Mouse (Mus musculus) heart, embryonic 15.5 days (tissue): ENCODE data around the gene Uckl1. TPM values are rescaled to one million over a fixed set of nuclear protein-coding genes. Genes with fewer than 3 reads are reported as not detected.

Experiments
- ATAC-seq: fragments of 200-750 bp; cut with Nextera tagmentation; replicated peaks from 2 replicates; pipeline ENCODE4 v1.8.0; 2017; ENCODE audit warnings: low read depth, moderate TSS enrichment; ENCODE audit not compliant: insufficient number of reproducible peaks, insufficient read depth, low FRiP score
- H3K27ac ChIP-seq: fragments of 300-500 bp; sonication (generic); 2 replicates; pipeline ENCODE4 v1.5.1; 2015; ENCODE audit warnings: mild to moderate bottlenecking, inconsistent platforms
- H3K27me3 ChIP-seq: fragments of 300-500 bp; sonication (generic); 2 replicates; pipeline ENCODE4 v1.6.1; 2015; ENCODE audit warnings: inconsistent platforms
- H3K36me3 ChIP-seq: fragments of 300-500 bp; sonication (generic); 2 replicates; pipeline ENCODE4 v1.6.1; 2015; ENCODE audit warnings: mild to moderate bottlenecking, inconsistent platforms
- H3K4me1 ChIP-seq: fragments of 300-500 bp; sonication (generic); replicated peaks from 2 replicates; pipeline ENCODE4 v1.6.1; 2015; ENCODE audit warnings: inconsistent platforms
- H3K4me2 ChIP-seq: fragments of 300-500 bp; sonication (generic); 2 replicates; pipeline ENCODE4 v1.6.1; 2015; ENCODE audit warnings: inconsistent platforms, mild to moderate bottlenecking, moderate library complexity
- H3K4me3 ChIP-seq: fragments of 300-500 bp; sonication (generic); 2 replicates; pipeline ENCODE4 v1.5.1; 2015; ENCODE audit warnings: mild to moderate bottlenecking, inconsistent platforms
- H3K9ac ChIP-seq: fragments of 300-500 bp; sonication (generic); 2 replicates; pipeline ENCODE4 v1.6.1; 2015; ENCODE audit warnings: mild to moderate bottlenecking, inconsistent platforms
- H3K9me3 ChIP-seq: fragments of 300-500 bp; sonication (generic); replicated peaks from 2 replicates; pipeline ENCODE4 v1.6.1; 2016; ENCODE audit warnings: inconsistent platforms
- WGBS: fragments of 180-500 bp; shearing (Covaris S2); methylation state at CpG from one replicate; pipeline ENCODE4 v1.1.7; 2015; ENCODE audit warnings: mixed read lengths; 5-methylcytosine and 5-hydroxymethylcytosine counted together
- polyA plus RNA-seq: library from polyadenylated mRNA; unstranded; fragments of >200 nt; fragmentation: Nextera tagmentation; extraction: Ambion mirVana; gene quantifications from 2 replicates; pipeline ENCODE4 v1.2.1, GENCODE M21; 2015

Uckl1 gene
- polyA plus RNA-seq, 1 experiment from 2014 or later, result 61.8 TPM

DNA sequence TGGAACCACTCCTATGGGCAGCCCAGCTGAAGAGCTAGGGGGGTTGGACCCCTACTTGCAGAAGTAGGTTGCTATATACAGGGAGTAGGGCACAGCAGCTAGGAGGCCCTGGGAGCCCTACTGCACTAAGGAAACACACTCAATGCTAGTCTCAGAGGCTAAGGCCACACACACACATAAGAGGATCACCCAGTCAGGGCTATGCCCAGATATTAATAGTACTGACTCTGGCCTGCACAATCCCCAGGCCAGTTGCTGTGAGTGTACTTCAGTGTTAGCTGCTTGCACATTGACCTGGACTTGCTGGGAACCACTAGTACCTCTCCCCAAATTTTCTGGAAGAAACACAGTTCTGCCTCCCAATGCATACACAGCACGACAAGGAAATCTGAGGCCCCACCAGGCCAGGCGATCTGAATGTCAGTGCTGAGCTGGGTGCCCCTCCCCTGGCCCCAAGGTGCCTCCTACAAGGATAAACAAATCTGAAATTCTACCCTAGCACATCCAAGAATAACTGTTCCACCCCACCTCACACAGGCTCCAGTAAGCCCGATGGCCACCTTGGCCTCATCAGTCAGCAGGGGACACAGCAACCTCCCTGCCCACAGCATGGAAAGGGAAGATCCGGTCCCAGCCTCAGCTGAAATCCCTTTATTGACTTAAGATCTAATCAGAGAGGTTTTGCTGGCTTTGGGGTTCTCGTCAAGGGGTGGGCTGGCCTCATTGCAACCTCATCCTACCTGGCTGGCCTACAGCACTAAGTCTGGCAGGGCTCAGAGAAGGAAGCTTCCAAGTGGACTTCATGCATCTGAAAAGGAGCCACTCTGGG, 5.7 kb downstream of the Uckl1 start:
- Histone ChIP-seq H3K9me3 (no peaks in the 10 kb centered on the region), H3K27ac (peak overlapping the region; percentile 48; the same call in 1 of the 2 replicates), H3K4me3 (no peak overlapping the region), H3K4me2 (no peak overlapping the region), H3K4me1 (peaks cover 39% of the 10 kb centered on the region), H3K9ac (peak overlapping the region; percentile 19; the same call in 1 of the 2 replicates), H3K27me3 (no peaks in the 10 kb centered on the region), H3K36me3 (peaks cover 6% of the 10 kb centered on the region; the same call in 1 of the 2 replicates)
- WGBS, result 37% methylated on average over 5 of the region's 5 CpGs
- ATAC-seq, result no peak

DNA sequence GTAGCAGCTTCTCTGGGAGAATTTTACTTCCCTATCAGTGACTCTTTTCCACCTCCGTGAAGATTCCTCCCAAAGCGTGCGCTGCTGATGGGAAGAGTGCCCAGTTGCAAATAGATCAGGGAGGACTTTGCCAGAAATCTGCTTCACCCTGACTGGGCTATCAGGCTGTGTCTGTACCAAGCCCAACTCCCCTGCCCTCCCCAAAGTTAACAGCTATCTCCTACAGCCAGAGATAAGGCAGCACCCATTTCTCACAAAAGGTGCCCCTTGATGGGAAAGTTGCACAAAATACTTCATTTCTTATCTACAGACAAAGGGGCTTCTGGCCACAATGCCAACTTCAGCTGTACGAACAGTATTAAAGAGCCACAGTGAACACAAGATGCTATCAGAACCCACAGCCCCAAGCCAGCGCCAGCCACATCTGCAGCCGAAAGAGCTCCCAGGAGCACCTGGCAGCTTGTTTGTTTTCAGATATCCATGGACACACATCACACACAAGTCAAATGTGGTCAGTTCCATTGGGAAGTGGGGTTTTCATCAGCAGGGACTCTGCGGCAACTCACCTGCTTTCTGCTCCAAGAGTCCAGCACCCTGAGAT, 6.6 kb downstream of the Uckl1 start:
- no peak for ATAC-seq
- Histone ChIP-seq H3K9me3 (no peaks in the 10 kb centered on the region), H3K4me3 (no peak overlapping the region), H3K36me3 (peaks cover 9% of the 10 kb centered on the region), H3K9ac (0 out of 2 replicates have a peak overlapping the region, but pooled peaks have one; percentile 5), H3K27me3 (no peaks in the 10 kb centered on the region), H3K4me1 (peaks cover 39% of the 10 kb centered on the region), H3K27ac (no peak overlapping the region; the same call in 1 of the 2 replicates), H3K4me2 (0 out of 2 replicates have a peak overlapping the region, but pooled peaks have one; percentile 11)
- 37% methylated on average over 7 of the region's 7 CpGs for WGBS

DNA sequence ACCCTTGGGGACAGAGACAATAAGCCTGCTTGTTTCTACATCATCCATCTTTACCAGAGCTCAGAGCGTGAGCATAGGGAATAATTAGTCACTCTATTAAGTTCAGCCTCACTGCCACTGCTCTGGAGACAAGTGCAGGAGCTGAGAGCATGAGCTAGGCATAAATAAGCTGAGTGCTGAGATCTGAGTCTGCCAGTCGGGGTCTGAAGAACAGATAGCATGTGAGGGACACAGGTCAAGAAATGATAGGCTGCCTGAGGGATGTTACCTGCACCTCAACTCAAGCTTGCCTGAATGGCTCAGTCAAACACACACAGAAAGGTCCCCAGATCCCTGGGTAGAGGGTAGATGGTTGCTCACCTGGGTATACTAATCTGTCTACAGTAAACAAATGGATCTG, 7.6 kb downstream of the Uckl1 start:
- H3K27me3 ChIP-seq, result no peaks in the 10 kb centered on the region
- 64% methylated on average over 2 of the region's 2 CpGs for WGBS
- peaks cover 37% of the 10 kb centered on the region for H3K4me1 ChIP-seq
- no peak overlapping the region for H3K4me3 ChIP-seq
- H3K27ac ChIP-seq, result no peak overlapping the region
- H3K36me3 ChIP-seq, result peaks cover 11% of the 10 kb centered on the region
- no peak for ATAC-seq
- H3K9ac ChIP-seq, result no peak overlapping the region
- H3K4me2 ChIP-seq, result no peak overlapping the region
- no peaks in the 10 kb centered on the region for H3K9me3 ChIP-seq

DNA sequence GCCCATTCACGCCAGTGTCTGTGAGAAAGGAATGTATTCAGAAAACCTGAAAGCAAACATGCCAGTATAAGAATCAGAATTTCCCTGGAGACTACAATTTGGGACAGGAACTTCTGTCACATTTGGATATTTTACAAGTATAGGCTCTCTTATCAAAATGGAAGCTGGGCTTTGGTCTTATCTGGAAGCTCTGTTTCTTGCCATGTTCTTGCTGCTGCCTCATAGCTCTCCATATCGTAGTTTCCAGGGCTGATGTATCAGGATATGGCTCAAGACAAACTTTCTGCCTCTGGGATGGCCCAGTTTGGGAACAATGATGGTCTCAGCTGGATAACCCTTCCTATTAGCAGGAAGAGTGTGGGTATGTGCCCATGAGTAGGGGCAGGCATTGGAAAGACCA, 8.1 kb downstream of the Uckl1 start:
- no peaks in the 10 kb centered on the region for H3K9me3 ChIP-seq
- H3K27ac ChIP-seq, result no peak overlapping the region
- no peak for ATAC-seq
- WGBS, result 72% methylated on average over 2 of the region's 2 CpGs
- H3K27me3 ChIP-seq, result no peaks in the 10 kb centered on the region
- no peak overlapping the region for H3K9ac ChIP-seq
- no peak overlapping the region for H3K4me3 ChIP-seq
- peaks cover 11% of the 10 kb centered on the region for H3K36me3 ChIP-seq
- peaks cover 35% of the 10 kb centered on the region for H3K4me1 ChIP-seq
- H3K4me2 ChIP-seq, result no peak overlapping the region

DNA sequence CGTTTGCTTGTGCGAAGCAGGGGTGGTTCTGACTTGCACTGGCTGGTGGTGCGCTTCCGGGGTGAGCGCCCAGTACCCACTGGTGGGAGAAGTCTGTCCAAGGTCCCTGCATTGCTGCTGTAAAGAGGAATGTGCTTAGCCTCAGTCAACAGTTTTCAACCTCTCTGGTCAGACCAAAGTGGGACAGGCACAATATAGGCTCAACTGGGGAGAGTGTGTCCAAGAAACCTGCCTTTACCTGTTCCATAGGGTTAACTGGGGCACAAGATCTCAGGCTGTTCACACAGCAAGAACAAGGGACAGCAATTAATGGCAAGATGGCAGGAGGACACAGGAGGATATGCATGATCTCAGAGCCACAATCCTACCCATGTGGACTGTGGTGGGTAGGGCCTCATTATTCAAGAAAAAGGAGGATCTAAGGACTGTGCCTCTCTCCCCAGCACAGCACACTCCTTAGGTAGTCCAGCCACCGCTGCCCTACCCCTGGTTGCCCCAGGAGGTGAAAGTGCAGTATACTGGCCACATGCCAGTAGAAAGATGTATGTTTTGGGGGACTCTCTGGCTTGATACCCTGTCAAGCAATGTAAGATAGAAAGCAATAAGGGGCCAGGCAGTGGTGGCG, 9.7 kb downstream of the Uckl1 start:
- no peaks in the 10 kb centered on the region for H3K9me3 ChIP-seq
- H3K36me3 ChIP-seq, result peaks cover 11% of the 10 kb centered on the region
- no peaks in the 10 kb centered on the region for H3K27me3 ChIP-seq
- H3K27ac ChIP-seq, result no peak overlapping the region
- H3K4me3 ChIP-seq, result no peak overlapping the region
- H3K9ac ChIP-seq, result no peak overlapping the region
- H3K4me2 ChIP-seq, result no peak overlapping the region
- WGBS, result 92% methylated on average over 7 of the region's 7 CpGs
- H3K4me1 ChIP-seq, result peaks cover 31% of the 10 kb centered on the region
- ATAC-seq, result no peak

DNA sequence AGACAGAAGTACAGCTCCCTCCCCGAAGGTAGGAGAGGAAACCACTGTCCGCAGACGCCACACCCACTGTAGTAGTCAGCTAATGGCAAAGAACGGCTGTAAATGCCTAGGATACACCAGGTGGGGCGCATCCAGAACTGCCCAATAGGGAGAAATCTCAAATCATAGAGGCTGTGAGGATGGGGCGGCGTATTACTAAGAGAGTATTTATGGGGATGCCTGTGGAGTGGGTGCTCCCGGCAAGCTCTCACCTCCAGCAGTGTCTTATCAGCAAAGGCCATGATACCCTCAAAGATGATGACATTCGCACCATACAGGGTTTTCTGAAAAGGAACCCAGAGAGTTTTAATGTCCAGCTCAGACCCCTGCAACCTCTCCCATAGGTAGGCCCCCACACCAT, 10.7 kb downstream of the Uckl1 start:
- WGBS, result 85% methylated on average over 9 of the region's 9 CpGs
- Histone ChIP-seq H3K4me3 (no peak overlapping the region), H3K27me3 (no peaks in the 10 kb centered on the region), H3K4me1 (peaks cover 21% of the 10 kb centered on the region), H3K9ac (no peak overlapping the region), H3K36me3 (peaks cover 11% of the 10 kb centered on the region), H3K4me2 (no peak overlapping the region), H3K9me3 (no peaks in the 10 kb centered on the region), H3K27ac (no peak overlapping the region)
- no peak for ATAC-seq

DNA sequence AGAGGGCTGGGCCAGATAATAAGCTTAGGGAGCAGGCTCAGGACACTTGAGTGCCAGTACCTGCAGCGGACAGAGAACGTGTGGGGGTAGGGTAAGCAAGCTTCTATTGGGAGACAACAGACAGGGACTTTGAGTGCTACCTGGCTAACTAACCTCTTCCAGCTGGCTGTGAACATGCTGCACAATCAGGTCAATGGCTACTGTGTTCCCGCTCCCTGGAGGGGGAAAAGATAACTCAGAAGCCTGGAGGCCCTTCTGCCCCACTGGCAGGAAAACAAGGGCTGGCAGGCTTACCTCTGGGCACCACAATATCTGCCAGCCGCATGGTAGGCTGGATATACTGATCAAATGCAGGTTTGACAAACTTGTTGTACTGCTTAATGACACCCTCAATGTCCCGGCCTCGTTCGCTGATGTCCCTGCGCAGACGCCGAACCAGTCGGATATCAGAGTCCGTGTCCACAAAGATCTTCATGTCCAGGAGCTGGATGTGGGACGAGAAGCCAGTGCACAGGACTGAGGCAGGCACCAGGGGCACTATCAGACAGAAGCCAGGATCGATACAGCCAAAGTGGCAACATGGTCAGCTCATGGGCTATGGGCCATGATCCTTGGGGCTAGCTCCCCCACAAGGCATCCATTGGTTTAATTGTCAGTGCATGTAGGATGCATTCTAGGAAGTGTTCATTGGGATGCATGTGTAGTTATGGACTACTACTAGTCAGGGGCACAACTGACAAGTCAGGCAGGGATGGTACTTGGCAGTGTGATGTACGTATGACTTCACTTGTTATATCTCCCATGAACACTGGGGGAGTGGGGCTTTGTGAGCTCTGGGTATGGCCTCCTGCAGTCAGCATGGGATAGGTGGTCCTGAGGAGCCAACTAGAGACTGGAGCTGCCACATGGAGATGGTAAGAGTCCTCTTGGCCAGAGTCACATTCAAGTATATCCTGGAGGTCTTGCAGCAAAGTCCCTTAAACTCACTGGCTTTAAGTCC, 11.5 kb downstream of the Uckl1 start:
- Histone ChIP-seq H3K27me3 (no peaks in the 10 kb centered on the region), H3K4me3 (no peak overlapping the region), H3K27ac (no peak overlapping the region), H3K36me3 (peaks cover 11% of the 10 kb centered on the region), H3K4me2 (no peak overlapping the region), H3K4me1 (peaks cover 13% of the 10 kb centered on the region), H3K9ac (no peak overlapping the region), H3K9me3 (no peaks in the 10 kb centered on the region)
- WGBS, result 91% methylated on average over 15 of the region's 15 CpGs
- no peak for ATAC-seq

DNA sequence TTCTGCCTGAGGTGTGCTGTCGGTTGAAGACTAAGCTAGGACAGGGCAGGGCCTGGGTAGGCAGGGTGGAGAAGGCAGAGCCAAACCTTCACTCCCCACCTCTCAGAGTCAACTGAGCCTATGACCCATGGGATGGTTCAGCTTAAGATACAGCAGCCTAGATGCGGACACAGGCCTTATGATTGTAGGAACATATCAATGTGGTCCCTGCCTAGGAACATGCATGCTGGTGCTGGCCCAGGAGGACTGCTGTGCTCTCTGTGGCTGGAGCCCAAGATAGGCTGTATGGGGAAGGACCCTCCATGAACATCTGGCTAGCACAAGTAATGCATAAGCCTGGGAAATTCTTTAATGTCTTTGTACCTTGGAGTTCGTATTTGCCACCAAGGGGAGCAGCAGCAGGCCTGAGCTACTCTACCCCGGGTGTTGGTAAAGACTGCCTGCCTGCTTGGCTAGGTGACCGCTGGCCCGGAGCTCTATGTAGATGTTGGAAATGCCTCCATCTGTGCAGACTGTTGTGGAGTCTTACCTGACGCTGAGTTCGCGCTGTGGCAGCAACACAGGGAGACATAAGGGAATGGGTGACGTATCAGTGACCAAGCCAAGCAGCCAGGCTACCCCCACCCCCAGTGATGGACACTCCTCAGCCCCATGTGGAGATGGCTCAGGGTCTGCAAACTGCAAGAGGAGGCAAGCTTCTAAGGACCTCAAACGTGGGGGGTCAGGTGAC, 12.6 kb downstream of the Uckl1 start:
- no peaks in the 10 kb centered on the region for H3K27me3 ChIP-seq
- WGBS, result 89% methylated on average over 11 of the region's 11 CpGs
- H3K4me2 ChIP-seq, result no peak overlapping the region
- no peak overlapping the region for H3K9ac ChIP-seq
- no peak overlapping the region for H3K4me3 ChIP-seq
- peaks cover 5% of the 10 kb centered on the region for H3K4me1 ChIP-seq
- peaks cover 11% of the 10 kb centered on the region for H3K36me3 ChIP-seq
- no peak for ATAC-seq
- H3K27ac ChIP-seq, result no peak overlapping the region
- H3K9me3 ChIP-seq, result no peaks in the 10 kb centered on the region

DNA sequence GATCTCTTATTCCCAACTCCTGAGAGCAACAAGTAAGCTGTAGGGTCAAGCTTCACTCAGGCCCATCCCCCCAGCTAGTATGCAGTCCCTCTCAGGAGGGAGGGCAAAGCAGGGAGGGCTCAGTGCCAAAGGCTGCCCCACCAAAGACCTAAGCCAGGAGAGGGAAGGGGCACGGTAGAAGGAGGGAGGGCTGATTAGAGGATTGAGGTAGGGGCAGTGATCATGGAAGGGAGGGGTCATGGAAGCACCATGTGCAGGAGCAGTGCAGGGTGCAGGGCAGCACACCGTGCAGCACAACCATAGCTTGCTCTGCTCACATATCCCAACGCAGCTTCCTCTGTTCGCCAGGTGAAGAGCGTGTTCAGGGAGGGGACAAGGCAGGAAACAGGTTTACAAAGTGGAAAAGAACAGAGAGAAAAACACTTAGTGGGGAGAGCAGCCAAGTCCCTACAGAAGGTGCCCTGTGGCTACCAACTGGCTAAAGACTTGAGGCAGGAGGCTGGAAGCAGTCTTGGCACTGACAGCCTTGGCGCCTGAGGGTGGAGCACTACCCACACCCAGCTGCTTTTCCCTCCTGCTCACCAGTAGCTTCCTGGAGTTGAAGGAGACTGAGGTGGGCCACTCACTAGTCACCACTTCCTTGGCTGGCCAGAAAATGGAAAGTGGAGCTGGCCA, 13.6 kb downstream of the Uckl1 start:
- Histone ChIP-seq H3K36me3 (peaks cover 11% of the 10 kb centered on the region), H3K27ac (no peak overlapping the region), H3K4me2 (no peak overlapping the region), H3K27me3 (no peaks in the 10 kb centered on the region), H3K9ac (no peak overlapping the region), H3K9me3 (no peaks in the 10 kb centered on the region), H3K4me3 (no peak overlapping the region), H3K4me1 (peaks cover 5% of the 10 kb centered on the region)
- ATAC-seq, result no peak
- WGBS, result 57% methylated on average over 6 of the region's 6 CpGs

DNA sequence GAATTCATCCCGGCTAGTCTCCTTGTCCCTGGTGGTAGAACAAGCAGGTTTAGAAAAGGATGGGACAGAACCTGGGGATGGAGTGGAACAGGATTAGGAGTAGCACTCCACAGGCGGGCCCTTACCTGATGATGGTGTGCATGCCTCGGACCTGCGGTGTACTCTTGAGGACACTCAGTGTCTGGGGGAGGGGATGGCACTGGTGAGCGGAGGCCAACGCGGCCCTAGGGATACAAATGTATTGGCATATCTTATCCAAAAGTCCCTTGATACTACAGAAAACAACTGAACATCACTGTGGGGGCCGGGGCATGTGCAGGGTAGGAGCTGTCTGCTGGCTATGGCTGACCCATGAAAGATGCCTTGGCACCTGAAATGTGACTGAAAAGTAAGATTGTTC, 14.3 kb downstream of the Uckl1 start:
- no peak overlapping the region for H3K4me3 ChIP-seq
- no peaks in the 10 kb centered on the region for H3K9me3 ChIP-seq
- peaks cover 11% of the 10 kb centered on the region for H3K36me3 ChIP-seq
- no peaks in the 10 kb centered on the region for H3K27me3 ChIP-seq
- H3K4me1 ChIP-seq, result peaks cover 5% of the 10 kb centered on the region
- ATAC-seq, result no peak
- no peak overlapping the region for H3K4me2 ChIP-seq
- 80% methylated on average over 8 of the region's 8 CpGs for WGBS
- H3K27ac ChIP-seq, result no peak overlapping the region
- H3K9ac ChIP-seq, result no peak overlapping the region
